Mouse (Mus musculus) erythroblast, embryonic 14.5 days (primary cell): ENCODE measurements around the gene Slc25a38.

ENCODE experiments used
- GATA1 ChIP-seq: IDR thresholded peaks from 2 replicates; pipeline ENCODE4 v1.6.1; 2012; ENCODE audit warnings: low read length, inconsistent platforms, mixed read lengths
- TAL1 ChIP-seq: IDR thresholded peaks from 3 replicates; pipeline ENCODE4 v1.6.1; 2012; ENCODE audit warnings: low read length, inconsistent platforms, mixed read lengths

GRCm38 (mm10) chr9:120110211-120111018 lies at the start of gene Slc25a38:
- TF ChIP-seq GATA1 (no peak), TAL1 (no peak)
